Mouse (Mus musculus): ENCODE results near the gene Phyhipl. TPM values are rescaled to one million over a fixed set of nuclear protein-coding genes. Genes with fewer than 3 reads are reported as not detected.

Gene Phyhipl
- polyA plus RNA-seq, 1 experiment from 2014 or later, result 2.7 TPM

GRCm38 (mm10) chr10:70683508-70683907 lies 27.7 kb upstream of the Phyhipl start:
- H3K4me3 ChIP-seq (ENCODE audit: low read length), result no peak overlapping the region
- H3K4me1 ChIP-seq (ENCODE audit: control insufficient read depth, insufficient read depth, low read length), result no peaks in the 10 kb centered on the region
- no peaks in the 10 kb centered on the region for H3K27me3 ChIP-seq (replicated peaks; ENCODE audit: control insufficient read depth, insufficient read depth, low read length)
- H3K9me3 ChIP-seq (ENCODE audit: control insufficient read depth, low read length), result no peaks in the 10 kb centered on the region
- H3K4me2 ChIP-seq (ENCODE audit: low read depth, low read length), result no peak overlapping the region
- no peak for ATAC-seq
- 92% methylated on average over 4 of the region's 4 CpGs for WGBS
- H3K27ac ChIP-seq (ENCODE audit: low read length), result no peak overlapping the region
- no peak overlapping the region for H3K9ac ChIP-seq (ENCODE audit: low read depth, low read length)
- no peaks in the 10 kb centered on the region for H3K36me3 ChIP-seq (ENCODE audit: control insufficient read depth, insufficient read depth, low read length)

- Histone ChIP-seq H3K9me3 (ENCODE audit: control insufficient read depth, low read length) (no peaks in the 10 kb centered on the region), H3K9ac (ENCODE audit: low read depth, low read length) (no peak overlapping the region), H3K4me3 (ENCODE audit: low read length) (no peak overlapping the region), H3K36me3 (ENCODE audit: control insufficient read depth, insufficient read depth, low read length) (no peaks in the 10 kb centered on the region), H3K4me1 (ENCODE audit: control insufficient read depth, insufficient read depth, low read length) (no peaks in the 10 kb centered on the region), H3K4me2 (ENCODE audit: low read depth, low read length) (no peak overlapping the region), H3K27ac (ENCODE audit: low read length) (no peak overlapping the region), H3K27me3 (replicated peaks; ENCODE audit: control insufficient read depth, insufficient read depth, low read length) (no peaks in the 10 kb centered on the region)
- no peak for ATAC-seq
- WGBS, result 64% methylated on average over 1 of the region's 1 CpGs
These were observed 22.2 kb upstream of the Phyhipl start for GRCm38 (mm10) chr10:70677946-70678345.

GRCm38 (mm10) chr10:70656272-70656671 lies 507 bp upstream of the Phyhipl start:
- no peaks in the 10 kb centered on the region for H3K27me3 ChIP-seq (replicated peaks; ENCODE audit: control insufficient read depth, insufficient read depth, low read length)
- no peaks in the 10 kb centered on the region for H3K9me3 ChIP-seq (ENCODE audit: control insufficient read depth, low read length)
- no peaks in the 10 kb centered on the region for H3K36me3 ChIP-seq (ENCODE audit: control insufficient read depth, insufficient read depth, low read length)
- no peak overlapping the region for H3K4me2 ChIP-seq (ENCODE audit: low read depth, low read length)
- H3K27ac ChIP-seq (ENCODE audit: low read length), result no peak overlapping the region
- 60% methylated on average over 6 of the region's 6 CpGs for WGBS
- no peaks in the 10 kb centered on the region for H3K4me1 ChIP-seq (ENCODE audit: control insufficient read depth, insufficient read depth, low read length)
- ATAC-seq, result no peak
- no peak overlapping the region for H3K9ac ChIP-seq (ENCODE audit: low read depth, low read length)
- H3K4me3 ChIP-seq (ENCODE audit: low read length), result no peak overlapping the region

- H3K27me3 ChIP-seq (replicated peaks; ENCODE audit: control insufficient read depth, insufficient read depth, low read length), result no peaks in the 10 kb centered on the region
- H3K9me3 ChIP-seq (ENCODE audit: control insufficient read depth, low read length), result no peaks in the 10 kb centered on the region
- no peak for ATAC-seq
- WGBS, result 67% methylated on average over 4 of the region's 4 CpGs
- H3K27ac ChIP-seq (ENCODE audit: low read length), result no peak overlapping the region
- H3K4me3 ChIP-seq (ENCODE audit: low read length), result no peak overlapping the region
- no peak overlapping the region for H3K4me2 ChIP-seq (ENCODE audit: low read depth, low read length)
- H3K9ac ChIP-seq (ENCODE audit: low read depth, low read length), result no peak overlapping the region
- H3K4me1 ChIP-seq (ENCODE audit: control insufficient read depth, insufficient read depth, low read length), result no peaks in the 10 kb centered on the region
- no peaks in the 10 kb centered on the region for H3K36me3 ChIP-seq (ENCODE audit: control insufficient read depth, insufficient read depth, low read length)
These were observed 1.1 kb downstream of the Phyhipl start for GRCm38 (mm10) chr10:70654655-70655054.

GRCm38 (mm10) chr10:70654139-70654538 lies 1.6 kb downstream of the Phyhipl start:
- Histone ChIP-seq H3K4me2 (ENCODE audit: low read depth, low read length) (no peak overlapping the region), H3K4me1 (ENCODE audit: control insufficient read depth, insufficient read depth, low read length) (no peaks in the 10 kb centered on the region), H3K27ac (ENCODE audit: low read length) (no peak overlapping the region), H3K9ac (ENCODE audit: low read depth, low read length) (no peak overlapping the region), H3K36me3 (ENCODE audit: control insufficient read depth, insufficient read depth, low read length) (no peaks in the 10 kb centered on the region), H3K9me3 (ENCODE audit: control insufficient read depth, low read length) (no peaks in the 10 kb centered on the region), H3K4me3 (ENCODE audit: low read length) (no peak overlapping the region), H3K27me3 (replicated peaks; ENCODE audit: control insufficient read depth, insufficient read depth, low read length) (no peaks in the 10 kb centered on the region)
- 70% methylated on average over 3 of the region's 3 CpGs for WGBS
- ATAC-seq, result no peak

GRCm38 (mm10) chr10:70651769-70652648 lies 3.8 kb downstream of the Phyhipl start:
- Histone ChIP-seq H3K27me3 (replicated peaks; ENCODE audit: control insufficient read depth, insufficient read depth, low read length) (no peaks in the 10 kb centered on the region), H3K4me1 (ENCODE audit: control insufficient read depth, insufficient read depth, low read length) (no peaks in the 10 kb centered on the region), H3K9me3 (ENCODE audit: control insufficient read depth, low read length) (no peaks in the 10 kb centered on the region), H3K4me3 (ENCODE audit: low read length) (no peak overlapping the region), H3K36me3 (ENCODE audit: control insufficient read depth, insufficient read depth, low read length) (no peaks in the 10 kb centered on the region), H3K4me2 (ENCODE audit: low read depth, low read length) (no peak overlapping the region), H3K27ac (ENCODE audit: low read length) (no peak overlapping the region), H3K9ac (ENCODE audit: low read depth, low read length) (no peak overlapping the region)
- ATAC-seq, result no peak
- WGBS, result 55% methylated on average over 16 of the region's 16 CpGs

- no peak for ATAC-seq
- Histone ChIP-seq H3K36me3 (ENCODE audit: control insufficient read depth, insufficient read depth, low read length) (no peaks in the 10 kb centered on the region), H3K9ac (ENCODE audit: low read depth, low read length) (no peak overlapping the region), H3K27me3 (replicated peaks; ENCODE audit: control insufficient read depth, insufficient read depth, low read length) (no peaks in the 10 kb centered on the region), H3K27ac (ENCODE audit: low read length) (no peak overlapping the region), H3K4me3 (ENCODE audit: low read length) (no peak overlapping the region), H3K4me2 (ENCODE audit: low read depth, low read length) (no peak overlapping the region), H3K9me3 (ENCODE audit: control insufficient read depth, low read length) (no peaks in the 10 kb centered on the region), H3K4me1 (ENCODE audit: control insufficient read depth, insufficient read depth, low read length) (no peaks in the 10 kb centered on the region)
- WGBS, result 63% methylated on average over 5 of the region's 5 CpGs
These were observed 6.9 kb downstream of the Phyhipl start for GRCm38 (mm10) chr10:70648831-70649230.

GRCm38 (mm10) chr10:70643131-70643530 lies 12.6 kb downstream of the Phyhipl start:
- ATAC-seq, result no peak
- 58% methylated on average over 9 of the region's 9 CpGs for WGBS
- Histone ChIP-seq H3K4me2 (ENCODE audit: low read depth, low read length) (peak overlapping the region; percentile 24; the same call in 1 of the 2 replicates), H3K9ac (ENCODE audit: low read depth, low read length) (no peak overlapping the region), H3K4me1 (ENCODE audit: control insufficient read depth, insufficient read depth, low read length) (no peaks in the 10 kb centered on the region), H3K9me3 (ENCODE audit: control insufficient read depth, low read length) (no peaks in the 10 kb centered on the region), H3K27ac (ENCODE audit: low read length) (no peak overlapping the region), H3K36me3 (ENCODE audit: control insufficient read depth, insufficient read depth, low read length) (no peaks in the 10 kb centered on the region), H3K4me3 (ENCODE audit: low read length) (no peak overlapping the region), H3K27me3 (replicated peaks; ENCODE audit: control insufficient read depth, insufficient read depth, low read length) (no peaks in the 10 kb centered on the region)

- no peak for ATAC-seq
- no peaks in the 10 kb centered on the region for H3K36me3 ChIP-seq (ENCODE audit: control insufficient read depth, insufficient read depth, low read length)
- no peaks in the 10 kb centered on the region for H3K4me1 ChIP-seq (ENCODE audit: control insufficient read depth, insufficient read depth, low read length)
- no peak overlapping the region for H3K4me3 ChIP-seq (ENCODE audit: low read length)
- 78% methylated on average over 11 of the region's 11 CpGs for WGBS
- H3K9ac ChIP-seq (ENCODE audit: low read depth, low read length), result no peak overlapping the region
- H3K9me3 ChIP-seq (ENCODE audit: control insufficient read depth, low read length), result no peaks in the 10 kb centered on the region
- H3K27me3 ChIP-seq (replicated peaks; ENCODE audit: control insufficient read depth, insufficient read depth, low read length), result no peaks in the 10 kb centered on the region
- H3K27ac ChIP-seq (ENCODE audit: low read length), result no peak overlapping the region
- H3K4me2 ChIP-seq (ENCODE audit: low read depth, low read length), result no peak overlapping the region
These were observed 14.7 kb downstream of the Phyhipl start for GRCm38 (mm10) chr10:70640896-70641596.
